Mouse (Mus musculus): ENCODE results near the gene Katnbl1. TPM values are rescaled to one million over a fixed set of nuclear protein-coding genes. Genes with fewer than 3 reads are reported as not detected.

Katnbl1 gene
- total and polyA plus RNA-seq, 2 experiments, result 0.93 to 4.2 TPM

- Histone ChIP-seq H3K27me3 (ENCODE audit: control insufficient read depth, insufficient read depth, low read length) (no peaks in the 10 kb centered on the region), H3K4me3 (ENCODE audit: insufficient read depth, low read depth, low read length) (no peak overlapping the region), H3K79me2 (ENCODE audit: control insufficient read depth, insufficient read depth, low read length) (peaks cover 14% of the 10 kb centered on the region; the same call in 1 of the 2 replicates), H3K27ac (replicated peaks; ENCODE audit: insufficient read depth, low read depth, low read length) (no peak overlapping the region), H3K9ac (ENCODE audit: low read depth, low read length) (no peak overlapping the region), H3K4me1 (ENCODE audit: control insufficient read depth, insufficient read depth, low read length) (peaks cover 3% of the 10 kb centered on the region; the same call in 1 of the 2 replicates), H3K36me3 (ENCODE audit: control insufficient read depth, insufficient read depth, low read length) (no peaks in the 10 kb centered on the region)
- DNase-seq (ENCODE audit: extremely low read depth, low read depth, low spot score), result no peak
- 98% methylated on average over 1 of the region's 1 CpGs for WGBS
- no peak for TF ChIP-seq CTCF (IDR thresholded peaks at IDR 0.05; ENCODE audit: low read depth, low read length)
- no peak for TF ChIP-seq POLR2A (IDR thresholded peaks at IDR 0.05; ENCODE audit: extremely low read depth, insufficient read depth, low read length)
These were observed 2.2 kb downstream of the Katnbl1 start for GRCm38 (mm10) chr2:112381219-112381618.

DNA sequence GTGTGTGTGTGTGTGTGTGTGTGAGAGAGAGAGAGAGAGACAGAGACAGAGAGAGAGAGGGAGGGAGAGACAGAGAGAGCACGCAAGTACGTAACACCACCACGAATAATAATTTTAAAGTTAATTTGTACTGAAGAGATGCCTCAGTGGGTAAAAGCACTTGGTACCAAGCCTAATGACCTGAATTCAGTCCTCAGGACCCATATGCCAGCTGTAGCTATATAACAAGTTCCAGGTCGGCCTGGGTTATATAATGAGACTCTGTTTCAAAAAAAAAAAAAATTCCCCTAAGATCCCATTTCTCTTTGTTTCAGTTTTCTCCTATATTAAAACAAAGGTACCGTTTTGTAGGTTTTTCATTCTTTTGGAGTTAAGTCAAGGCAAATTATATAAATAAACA is 11.8 kb downstream of the Katnbl1 start:
- no peak for TF ChIP-seq CTCF (IDR thresholded peaks at IDR 0.05; ENCODE audit: low read depth, low read length)
- TF ChIP-seq POLR2A (IDR thresholded peaks at IDR 0.05; ENCODE audit: extremely low read depth, insufficient read depth, low read length), result no peak

GRCm38 (mm10) chr2:112391346-112392000 is 12.5 kb downstream of the Katnbl1 start:
- TF ChIP-seq POLR2A (IDR thresholded peaks at IDR 0.05; ENCODE audit: extremely low read depth, insufficient read depth, low read length) (no peak), CTCF (IDR thresholded peaks at IDR 0.05; ENCODE audit: low read depth, low read length) (no peak)
- DNase-seq (ENCODE audit: extremely low read depth, low read depth, low spot score), result no peak
- H3K79me2 ChIP-seq (ENCODE audit: control insufficient read depth, insufficient read depth, low read length), result peaks cover 5% of the 10 kb centered on the region; the same call in 1 of the 2 replicates
- WGBS, result 86% methylated on average over 4 of the region's 4 CpGs
- H3K4me1 ChIP-seq (ENCODE audit: control insufficient read depth, insufficient read depth, low read length), result no peaks in the 10 kb centered on the region
- H3K9ac ChIP-seq (ENCODE audit: low read depth, low read length), result no peak overlapping the region
- no peaks in the 10 kb centered on the region for H3K36me3 ChIP-seq (ENCODE audit: control insufficient read depth, insufficient read depth, low read length)
- H3K4me3 ChIP-seq (ENCODE audit: insufficient read depth, low read depth, low read length), result no peak overlapping the region
- H3K27ac ChIP-seq (replicated peaks; ENCODE audit: insufficient read depth, low read depth, low read length), result no peak overlapping the region
- H3K27me3 ChIP-seq (ENCODE audit: control insufficient read depth, insufficient read depth, low read length), result no peaks in the 10 kb centered on the region

More for the DNA sequence above, 11.8 kb downstream of the Katnbl1 start:
- WGBS, result 89% methylated on average over 5 of the region's 5 CpGs
- Histone ChIP-seq H3K4me1 (ENCODE audit: control insufficient read depth, insufficient read depth, low read length) (no peaks in the 10 kb centered on the region), H3K9ac (ENCODE audit: low read depth, low read length) (no peak overlapping the region), H3K79me2 (ENCODE audit: control insufficient read depth, insufficient read depth, low read length) (peaks cover 5% of the 10 kb centered on the region; the same call in 1 of the 2 replicates), H3K36me3 (ENCODE audit: control insufficient read depth, insufficient read depth, low read length) (no peaks in the 10 kb centered on the region), H3K27ac (replicated peaks; ENCODE audit: insufficient read depth, low read depth, low read length) (no peak overlapping the region), H3K27me3 (ENCODE audit: control insufficient read depth, insufficient read depth, low read length) (no peaks in the 10 kb centered on the region), H3K4me3 (ENCODE audit: insufficient read depth, low read depth, low read length) (no peak overlapping the region)
- DNase-seq (ENCODE audit: extremely low read depth, low read depth, low spot score), result no peak

GRCm38 (mm10) chr2:112392689-112393088 is 13.7 kb downstream of the Katnbl1 start:
- H3K36me3 ChIP-seq (ENCODE audit: control insufficient read depth, insufficient read depth, low read length), result no peaks in the 10 kb centered on the region
- H3K79me2 ChIP-seq (ENCODE audit: control insufficient read depth, insufficient read depth, low read length), result peaks cover 7% of the 10 kb centered on the region; the same call in 1 of the 2 replicates
- no peak for DNase-seq (ENCODE audit: extremely low read depth, low read depth, low spot score)
- no peak overlapping the region for H3K9ac ChIP-seq (ENCODE audit: low read depth, low read length)
- no peak for TF ChIP-seq CTCF (IDR thresholded peaks at IDR 0.05; ENCODE audit: low read depth, low read length)
- no peak for TF ChIP-seq POLR2A (IDR thresholded peaks at IDR 0.05; ENCODE audit: extremely low read depth, insufficient read depth, low read length)
- H3K27me3 ChIP-seq (ENCODE audit: control insufficient read depth, insufficient read depth, low read length), result no peaks in the 10 kb centered on the region
- WGBS, result 87% methylated on average over 1 of the region's 1 CpGs
- peaks cover 1% of the 10 kb centered on the region; the same call in 1 of the 2 replicates for H3K4me1 ChIP-seq (ENCODE audit: control insufficient read depth, insufficient read depth, low read length)
- H3K27ac ChIP-seq (replicated peaks; ENCODE audit: insufficient read depth, low read depth, low read length), result no peak overlapping the region
- H3K4me3 ChIP-seq (ENCODE audit: insufficient read depth, low read depth, low read length), result no peak overlapping the region

DNA sequence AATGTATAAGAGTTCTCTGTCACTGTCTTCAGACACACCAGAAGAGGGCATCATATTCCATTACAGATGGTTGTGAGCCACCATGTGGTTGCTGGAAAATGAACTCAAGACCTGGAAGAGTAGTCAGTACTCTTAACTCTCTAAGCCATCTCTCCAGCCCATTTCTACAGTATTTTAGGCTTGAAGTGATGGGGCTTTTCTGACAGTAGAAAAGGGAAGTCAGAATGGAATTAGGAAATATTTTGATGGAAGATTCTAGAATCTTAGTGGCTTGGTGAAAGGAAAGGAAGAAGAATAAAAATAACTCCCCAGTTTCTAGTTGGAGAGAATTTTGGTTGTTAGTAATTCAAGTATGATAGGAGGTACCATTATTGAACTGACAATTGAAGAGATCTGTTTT is 14.9 kb downstream of the Katnbl1 start:
- no peaks in the 10 kb centered on the region for H3K36me3 ChIP-seq (ENCODE audit: control insufficient read depth, insufficient read depth, low read length)
- H3K4me3 ChIP-seq (ENCODE audit: insufficient read depth, low read depth, low read length), result no peak overlapping the region
- no peak overlapping the region for H3K27ac ChIP-seq (replicated peaks; ENCODE audit: insufficient read depth, low read depth, low read length)
- no peaks in the 10 kb centered on the region for H3K27me3 ChIP-seq (ENCODE audit: control insufficient read depth, insufficient read depth, low read length)
- TF ChIP-seq CTCF (IDR thresholded peaks at IDR 0.05; ENCODE audit: low read depth, low read length), result no peak
- no peak for TF ChIP-seq POLR2A (IDR thresholded peaks at IDR 0.05; ENCODE audit: extremely low read depth, insufficient read depth, low read length)
- H3K4me1 ChIP-seq (ENCODE audit: control insufficient read depth, insufficient read depth, low read length), result peaks cover 1% of the 10 kb centered on the region; the same call in 1 of the 2 replicates
- no peak for DNase-seq (ENCODE audit: extremely low read depth, low read depth, low spot score)
- peaks cover 7% of the 10 kb centered on the region; the same call in 1 of the 2 replicates for H3K79me2 ChIP-seq (ENCODE audit: control insufficient read depth, insufficient read depth, low read length)
- no peak overlapping the region for H3K9ac ChIP-seq (ENCODE audit: low read depth, low read length)

DNA sequence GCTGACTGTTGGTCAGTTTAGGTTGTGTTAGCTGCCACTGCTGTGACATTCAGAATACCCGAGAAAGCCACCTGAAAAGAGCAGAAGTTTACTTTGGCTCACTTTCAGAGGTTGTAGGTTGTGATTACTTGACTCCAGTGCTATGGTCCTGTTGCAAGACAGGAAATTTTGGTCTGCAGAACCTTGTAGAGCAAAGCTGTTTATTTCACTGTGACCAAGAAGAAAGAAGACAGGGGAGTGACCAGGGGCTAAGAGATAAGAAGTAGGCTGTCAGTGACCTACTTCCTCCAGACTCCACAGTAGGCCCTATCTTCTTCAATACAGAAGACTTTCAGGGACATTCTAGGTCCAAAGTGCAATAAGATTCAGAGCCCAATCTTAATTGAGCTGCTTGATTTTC is 17.6 kb downstream of the Katnbl1 start:
- no peak overlapping the region for H3K27ac ChIP-seq (replicated peaks; ENCODE audit: insufficient read depth, low read depth, low read length)

More for the DNA sequence above, 17.6 kb downstream of the Katnbl1 start:
- WGBS, result 10% methylated on average over 1 of the region's 1 CpGs
- no peak for TF ChIP-seq POLR2A (IDR thresholded peaks at IDR 0.05; ENCODE audit: extremely low read depth, insufficient read depth, low read length)
- TF ChIP-seq CTCF (IDR thresholded peaks at IDR 0.05; ENCODE audit: low read depth, low read length), result no peak
- H3K27me3 ChIP-seq (ENCODE audit: control insufficient read depth, insufficient read depth, low read length), result no peaks in the 10 kb centered on the region
- no peak overlapping the region for H3K4me3 ChIP-seq (ENCODE audit: insufficient read depth, low read depth, low read length)
- peaks cover 3% of the 10 kb centered on the region; the same call in 1 of the 2 replicates for H3K79me2 ChIP-seq (ENCODE audit: control insufficient read depth, insufficient read depth, low read length)
- H3K4me1 ChIP-seq (ENCODE audit: control insufficient read depth, insufficient read depth, low read length), result peaks cover 1% of the 10 kb centered on the region; the same call in 1 of the 2 replicates
- no peak overlapping the region for H3K9ac ChIP-seq (ENCODE audit: low read depth, low read length)
- no peaks in the 10 kb centered on the region for H3K36me3 ChIP-seq (ENCODE audit: control insufficient read depth, insufficient read depth, low read length)
- DNase-seq (ENCODE audit: extremely low read depth, low read depth, low spot score), result peak; percentile 67

All from liver, adult 2 months (tissue).